Mouse (Mus musculus): ENCODE results near the gene Art4. TPM values are rescaled to one million over a fixed set of nuclear protein-coding genes. Genes with fewer than 3 reads are reported as not detected.
A peak's percentile ranks its signal among the peaks of the same experiment; 100 is the strongest.

Art4 gene
- polyA plus RNA-seq, 1 experiment from 2014 or later, result 4.8 TPM

DNA sequence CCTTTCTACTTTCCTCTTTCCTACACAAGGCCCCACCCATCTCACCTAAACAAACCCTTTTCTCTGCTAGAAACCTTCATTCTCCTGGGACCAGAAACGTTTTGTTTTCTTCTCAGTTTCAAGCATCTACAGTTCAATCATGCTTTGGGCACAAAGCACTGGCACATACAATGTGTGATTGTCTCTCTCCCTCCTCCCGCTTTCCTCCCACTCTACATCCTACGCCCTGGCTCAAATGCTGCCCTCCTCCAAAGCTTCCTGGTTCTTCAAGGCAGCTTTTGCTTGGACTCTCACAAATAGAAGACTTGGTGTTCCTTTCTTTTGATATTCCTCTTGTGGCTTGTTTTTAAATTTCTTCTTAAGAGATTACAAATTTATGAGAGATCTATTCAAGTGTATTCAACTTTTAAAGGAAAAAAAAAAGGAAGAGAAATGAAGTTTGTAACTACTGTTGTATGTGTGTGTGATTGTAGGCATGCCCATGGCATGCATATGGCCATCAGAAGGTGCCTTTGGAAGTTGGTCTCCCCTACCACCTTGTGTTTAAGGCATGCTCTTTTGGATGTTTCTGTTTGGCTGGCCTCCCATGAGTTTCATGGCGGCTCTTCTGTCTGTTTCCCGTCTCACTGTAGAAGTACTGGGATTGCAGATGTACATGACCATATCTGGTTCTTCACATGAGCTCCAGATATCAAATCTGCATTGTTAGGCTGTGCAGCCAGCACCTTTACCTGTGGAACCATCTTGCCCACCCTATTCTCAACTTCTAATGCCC lies 11.6 kb downstream of the Art4 start:
- Histone ChIP-seq H3K36me3 (no peaks in the 10 kb centered on the region), H3K4me1 (replicated peaks) (no peaks in the 10 kb centered on the region), H3K9me3 (no peaks in the 10 kb centered on the region), H3K4me2 (replicated peaks) (no peak overlapping the region), H3K9ac (no peak overlapping the region), H3K27ac (no peak overlapping the region), H3K4me3 (replicated peaks) (no peak overlapping the region), H3K27me3 (replicated peaks) (no peaks in the 10 kb centered on the region)
- ATAC-seq, result no peak
- WGBS, result 77% methylated on average over 5 of the region's 5 CpGs

- ATAC-seq, result no peak
- 71% methylated on average over 2 of the region's 2 CpGs for WGBS
- Histone ChIP-seq H3K36me3 (no peaks in the 10 kb centered on the region), H3K4me2 (replicated peaks) (no peak overlapping the region), H3K4me1 (replicated peaks) (no peaks in the 10 kb centered on the region), H3K27ac (no peak overlapping the region), H3K27me3 (replicated peaks) (no peaks in the 10 kb centered on the region), H3K9me3 (no peaks in the 10 kb centered on the region), H3K4me3 (replicated peaks) (no peak overlapping the region), H3K9ac (no peak overlapping the region)
Measured at GRCm38 (mm10) chr6:136844903-136845302, 12.6 kb downstream of the Art4 start.

- Histone ChIP-seq H3K4me3 (replicated peaks) (no peak overlapping the region), H3K36me3 (no peaks in the 10 kb centered on the region), H3K4me2 (replicated peaks) (no peak overlapping the region), H3K27me3 (replicated peaks) (no peaks in the 10 kb centered on the region), H3K9ac (no peak overlapping the region), H3K27ac (no peak overlapping the region), H3K4me1 (replicated peaks) (no peaks in the 10 kb centered on the region), H3K9me3 (no peaks in the 10 kb centered on the region)
- no peak for ATAC-seq
- WGBS, result 83% methylated on average over 3 of the region's 3 CpGs
Measured at GRCm38 (mm10) chr6:136837323-136837722, 20.2 kb downstream of the Art4 start.

GRCm38 (mm10) chr6:136835352-136835751 lies 22.2 kb downstream of the Art4 start, which contains the start of gene Smco3:
Gene Smco3, minus strand, starts transcription at chr6:136835452.
- Histone ChIP-seq H3K27me3 (replicated peaks) (no peaks in the 10 kb centered on the region), H3K9me3 (no peaks in the 10 kb centered on the region), H3K4me2 (replicated peaks) (0 out of 2 replicates have a peak within 1 kb of the TSS, but pooled peaks have one; percentile 15), H3K27ac (no peak within 1 kb of the TSS), H3K36me3 (no peaks in the 10 kb centered on the region), H3K4me3 (replicated peaks) (no peak within 1 kb of the TSS), H3K9ac (no peak within 1 kb of the TSS), H3K4me1 (replicated peaks) (no peaks in the 10 kb centered on the region)
- no peak for ATAC-seq
- WGBS, result 50% methylated on average over 4 of the region's 4 CpGs

- WGBS, result 68% methylated on average over 5 of the region's 5 CpGs
- Histone ChIP-seq H3K9me3 (no peaks in the 10 kb centered on the region), H3K27ac (no peak overlapping the region), H3K36me3 (no peaks in the 10 kb centered on the region), H3K4me2 (replicated peaks) (no peak overlapping the region), H3K4me3 (replicated peaks) (no peak overlapping the region), H3K27me3 (replicated peaks) (no peaks in the 10 kb centered on the region), H3K9ac (no peak overlapping the region), H3K4me1 (replicated peaks) (peaks cover 3% of the 10 kb centered on the region; the same call in 1 of the 2 replicates)
- ATAC-seq, result no peak
Measured at GRCm38 (mm10) chr6:136831712-136832111, 25.8 kb downstream of the Art4 start.

DNA sequence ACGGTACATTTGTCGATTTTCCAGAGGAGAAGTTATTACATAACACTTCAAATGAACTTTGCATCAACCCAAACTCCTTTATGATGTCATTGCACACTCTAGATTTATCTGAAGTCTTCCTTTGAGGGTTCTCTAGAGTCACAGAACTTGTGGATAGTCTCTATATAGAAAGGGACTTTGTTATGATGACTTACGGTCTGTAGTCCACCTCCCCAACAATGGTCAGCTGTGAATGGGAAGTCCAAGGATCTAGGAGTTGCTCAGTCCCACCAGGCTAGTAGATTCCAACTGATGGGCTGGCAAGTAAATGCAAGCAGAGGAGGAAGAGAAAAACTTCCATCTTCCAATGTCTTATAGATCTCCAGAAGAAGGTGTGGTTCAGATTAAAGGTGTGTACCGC lies 28.9 kb downstream of the Art4 start:
- Histone ChIP-seq H3K9me3 (no peaks in the 10 kb centered on the region), H3K4me2 (replicated peaks) (peak overlapping the region; percentile 54), H3K27ac (peak overlapping the region; percentile 51; the same call in 1 of the 2 replicates), H3K36me3 (peaks cover 6% of the 10 kb centered on the region; the same call in 1 of the 2 replicates), H3K4me3 (replicated peaks) (peak overlapping the region; percentile 44), H3K4me1 (replicated peaks) (peaks cover 3% of the 10 kb centered on the region; the same call in 1 of the 2 replicates), H3K9ac (no peak overlapping the region), H3K27me3 (replicated peaks) (no peaks in the 10 kb centered on the region)
- no peak for ATAC-seq
- 30% methylated on average over 4 of the region's 4 CpGs for WGBS

- H3K4me3 ChIP-seq (replicated peaks), result peak within 1 kb of the TSS; percentile 98
- under 1% methylated on average over 45 of the region's 45 CpGs for WGBS
- H3K4me1 ChIP-seq (replicated peaks), result peaks cover 3% of the 10 kb centered on the region; the same call in 1 of the 2 replicates
- peak within 1 kb of the TSS; percentile 80 for H3K27ac ChIP-seq
- no peaks in the 10 kb centered on the region for H3K27me3 ChIP-seq (replicated peaks)
- peak; percentile 100 for ATAC-seq
- no peaks in the 10 kb centered on the region for H3K9me3 ChIP-seq
- peak within 1 kb of the TSS; percentile 98 for H3K9ac ChIP-seq
- H3K4me2 ChIP-seq (replicated peaks), result peak within 1 kb of the TSS; percentile 74
- H3K36me3 ChIP-seq, result peaks cover 7% of the 10 kb centered on the region; the same call in 1 of the 2 replicates
Measured at GRCm38 (mm10) chr6:136827881-136828561, 29.5 kb downstream of the Art4 start, which contains the start of gene Wbp11. Gene Wbp11, minus strand, starts transcription at chr6:136828233.

DNA sequence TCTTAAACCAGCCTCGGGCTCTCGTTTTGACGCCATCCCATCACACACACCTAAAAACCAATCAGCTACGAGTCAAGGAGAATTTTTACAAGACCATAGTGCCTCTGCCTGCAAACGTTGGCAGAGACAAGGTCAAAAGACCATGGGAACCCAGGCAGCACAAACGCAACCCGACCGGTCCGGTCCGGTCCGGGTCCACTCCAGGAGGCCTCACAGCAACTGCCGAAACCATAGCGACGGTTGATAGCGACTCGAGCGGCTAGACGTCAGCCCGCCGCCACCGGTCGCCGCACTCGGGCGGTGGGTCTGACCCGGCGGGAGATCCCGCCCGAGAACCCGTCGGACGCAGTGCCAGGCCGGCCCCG lies 30.0 kb downstream of the Art4 start, which contains the start of gene BC049715:
TSS of gene BC049715 (plus strand) at position 111 of the 365 bp plus-strand sequence.
- no peak for ATAC-seq
- no peaks in the 10 kb centered on the region for H3K9me3 ChIP-seq

GRCm38 (mm10) chr6:136827116-136827515 lies 30.4 kb downstream of the Art4 start:
- Histone ChIP-seq H3K4me1 (replicated peaks) (peaks cover 3% of the 10 kb centered on the region; the same call in 1 of the 2 replicates), H3K4me2 (replicated peaks) (peak overlapping the region; percentile 74), H3K9me3 (no peaks in the 10 kb centered on the region), H3K27me3 (replicated peaks) (no peaks in the 10 kb centered on the region), H3K9ac (peak overlapping the region; percentile 98), H3K4me3 (replicated peaks) (peak overlapping the region; percentile 98), H3K36me3 (peaks cover 16% of the 10 kb centered on the region), H3K27ac (no peak overlapping the region)
- ATAC-seq, result no peak
- 20% methylated on average over 7 of the region's 7 CpGs for WGBS

More for the DNA sequence above, 30.0 kb downstream of the Art4 start, which contains the start of gene BC049715:
- Histone ChIP-seq H3K9ac (peak within 1 kb of the TSS; percentile 98), H3K4me2 (replicated peaks) (peak within 1 kb of the TSS; percentile 74), H3K4me1 (replicated peaks) (peaks cover 3% of the 10 kb centered on the region; the same call in 1 of the 2 replicates), H3K27ac (peak within 1 kb of the TSS; percentile 80), H3K27me3 (replicated peaks) (no peaks in the 10 kb centered on the region), H3K4me3 (replicated peaks) (peak within 1 kb of the TSS; percentile 98), H3K36me3 (peaks cover 12% of the 10 kb centered on the region)
- WGBS, result under 1% methylated on average over 34 of the region's 34 CpGs

- WGBS, result 91% methylated on average over 8 of the region's 8 CpGs
- no peak for ATAC-seq
- H3K36me3 ChIP-seq, result peaks cover 36% of the 10 kb centered on the region
Measured at GRCm38 (mm10) chr6:136824987-136825386, 32.5 kb downstream of the Art4 start.

DNA sequence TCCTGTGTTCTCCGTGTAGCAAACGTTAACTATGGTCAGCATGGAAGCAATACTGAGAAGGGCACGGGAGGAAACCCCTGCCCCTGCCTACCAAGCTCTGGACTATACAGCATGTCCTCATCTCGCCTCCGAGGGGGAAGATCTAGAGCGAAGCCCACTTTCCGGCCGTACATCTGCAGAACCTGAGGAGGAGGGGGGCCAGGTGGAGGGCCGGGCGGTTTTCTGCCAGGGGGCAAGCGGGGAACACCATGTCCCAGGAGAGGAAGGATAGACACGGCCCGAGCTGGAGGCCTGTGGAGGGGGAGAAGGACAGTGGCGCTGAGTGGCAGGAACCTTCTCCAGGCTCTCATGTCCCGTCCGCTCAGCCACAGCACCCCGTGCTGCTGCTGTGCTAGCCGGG lies 36.4 kb downstream of the Art4 start:
- H3K4me1 ChIP-seq (replicated peaks), result no peaks in the 10 kb centered on the region
- H3K4me2 ChIP-seq (replicated peaks), result no peak overlapping the region
- H3K27ac ChIP-seq, result no peak overlapping the region
- 92% methylated on average over 18 of the region's 18 CpGs for WGBS
- no peak overlapping the region for H3K9ac ChIP-seq
- H3K4me3 ChIP-seq (replicated peaks), result no peak overlapping the region
- H3K36me3 ChIP-seq, result peaks cover 60% of the 10 kb centered on the region
- no peak for ATAC-seq
- no peaks in the 10 kb centered on the region for H3K9me3 ChIP-seq
- H3K27me3 ChIP-seq (replicated peaks), result no peaks in the 10 kb centered on the region

More at GRCm38 (mm10) chr6:136824987-136825386, 32.5 kb downstream of the Art4 start:
- Histone ChIP-seq H3K9me3 (no peaks in the 10 kb centered on the region), H3K27ac (no peak overlapping the region), H3K4me3 (replicated peaks) (no peak overlapping the region), H3K4me1 (replicated peaks) (peaks cover 3% of the 10 kb centered on the region; the same call in 1 of the 2 replicates), H3K27me3 (replicated peaks) (no peaks in the 10 kb centered on the region), H3K4me2 (replicated peaks) (no peak overlapping the region), H3K9ac (no peak overlapping the region)

DNA sequence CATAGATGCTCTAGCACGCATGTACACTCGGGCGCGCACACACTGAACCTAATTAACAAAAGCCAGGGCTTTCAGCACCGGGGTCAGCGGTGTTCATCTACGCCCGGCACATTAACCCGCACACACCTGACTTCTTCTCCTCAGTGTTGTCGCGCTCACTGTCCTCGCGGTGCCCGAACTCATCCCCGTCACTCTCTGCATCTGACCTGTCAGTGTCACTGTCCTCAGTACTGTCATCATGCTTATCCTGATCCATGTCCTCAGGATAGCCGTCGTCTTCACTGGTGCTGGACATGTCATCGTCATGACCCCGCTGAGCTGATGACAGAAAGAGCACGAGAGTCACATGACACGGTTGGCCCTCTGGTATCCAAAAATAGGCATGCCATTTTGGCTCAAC lies 37.2 kb downstream of the Art4 start:
- no peak overlapping the region for H3K9ac ChIP-seq
- H3K4me3 ChIP-seq (replicated peaks), result no peak overlapping the region
- H3K36me3 ChIP-seq, result peaks cover 67% of the 10 kb centered on the region
- H3K27ac ChIP-seq, result no peak overlapping the region
- 96% methylated on average over 21 of the region's 21 CpGs for WGBS
- H3K4me2 ChIP-seq (replicated peaks), result no peak overlapping the region
- no peaks in the 10 kb centered on the region for H3K4me1 ChIP-seq (replicated peaks)
- no peaks in the 10 kb centered on the region for H3K9me3 ChIP-seq
- H3K27me3 ChIP-seq (replicated peaks), result no peaks in the 10 kb centered on the region
- no peak for ATAC-seq
